Mouse (Mus musculus) MEL (cell line): ENCODE data around the gene Pter. TPM values are rescaled to one million over a fixed set of nuclear protein-coding genes. Genes with fewer than 3 reads are reported as not detected.

Experiments used
- DNase-seq: peaks from one replicate; pipeline ENCODE4 v3.0.0; 2011; ENCODE audit warnings: low read depth, low spot score
- H3K27ac ChIP-seq: 2 replicates; pipeline ENCODE4 v1.5.1; 2012; ENCODE audit warnings: low read depth, mild to moderate bottlenecking, control low read depth, low read length, moderate library complexity; ENCODE audit not compliant: control insufficient read depth
- H3K27me3 ChIP-seq, 2 experiments: fragments of 150-350 bp in 1 of 2; sonication (generic) in 1 of 2; 2 replicates each; pipeline ENCODE4 v1.6.1; 2012; ENCODE audit warnings: low read length in 2 of 2, mild to moderate bottlenecking in 2 of 2, improper control_type of control experiment in 1 of 2, moderate library complexity in 1 of 2; ENCODE audit not compliant: insufficient read depth in 2 of 2, control insufficient read depth in 1 of 2
- H3K36me3 ChIP-seq, 2 experiments: 2 replicates each; pipeline ENCODE4 v1.6.1; 2012 to 2014; ENCODE audit warnings: low read length in 2 of 2, improper control_type of control experiment in 1 of 2, inconsistent platforms in 1 of 2, mild to moderate bottlenecking in 1 of 2; ENCODE audit not compliant: insufficient read depth in 2 of 2, control insufficient read depth in 1 of 2
- H3K4me1 ChIP-seq, 2 experiments: fragments of 150-350 bp in 1 of 2; sonication (generic) in 1 of 2; 2 replicates each; pipeline ENCODE4 v1.6.1; 2012; ENCODE audit warnings: low read length in 2 of 2, improper control_type of control experiment in 1 of 2, mild to moderate bottlenecking in 1 of 2; ENCODE audit not compliant: insufficient read depth in 2 of 2, control insufficient read depth in 1 of 2
- H3K4me3 ChIP-seq, 2 experiments: fragments of 150-350 bp in 1 of 2; sonication (generic) in 1 of 2; 2 replicates each; pipeline ENCODE4 v1.5.1; 2012; ENCODE audit warnings: low read depth in 2 of 2, low read length in 2 of 2, mild to moderate bottlenecking in 2 of 2, moderate library complexity in 2 of 2, control low read depth in 1 of 2, improper control_type of control experiment in 1 of 2; ENCODE audit not compliant: control insufficient read depth in 1 of 2, insufficient read depth in 1 of 2
- H3K79me2 ChIP-seq: 2 replicates; pipeline ENCODE4 v1.6.1; 2012; ENCODE audit warnings: mild to moderate bottlenecking, low read length, moderate library complexity; ENCODE audit not compliant: control insufficient read depth, poor library complexity, insufficient read depth
- H3K9ac ChIP-seq: 2 replicates; pipeline ENCODE4 v1.6.1; 2012; ENCODE audit warnings: low read depth, mild to moderate bottlenecking, control low read depth, low read length, moderate library complexity; ENCODE audit not compliant: control insufficient read depth, poor library complexity, severe bottlenecking
- H3K9me3 ChIP-seq: fragments of 150-350 bp; sonication (generic); replicated peaks from 2 replicates; pipeline ENCODE4 v1.6.1; 2012; ENCODE audit warnings: mild to moderate bottlenecking, low read length, improper control_type of control experiment, moderate library complexity; ENCODE audit not compliant: insufficient read depth
- BHLHE40 ChIP-seq: IDR thresholded peaks from 2 replicates; pipeline ENCODE4 v1.6.1; 2012; ENCODE audit warnings: low read depth, mild to moderate bottlenecking, inconsistent platforms, low read length, improper control_type of control experiment, borderline replicate concordance
- CHD2 ChIP-seq: IDR thresholded peaks from 2 replicates; pipeline ENCODE4 v1.6.1; 2011; ENCODE audit warnings: low read length, improper control_type of control experiment
- CTCF ChIP-seq, 3 experiments: IDR thresholded peaks in 2 of 3; conservative IDR thresholded peaks in 1 of 3; 2 replicates each; pipeline ENCODE4 v1.5.1; 2011 to 2012; ENCODE audit warnings: low read length in 3 of 3, low read depth in 2 of 3, mild to moderate bottlenecking in 2 of 3, improper control_type of control experiment in 1 of 3, inconsistent platforms in 1 of 3, mixed read lengths in 1 of 3, moderate library complexity in 1 of 3; ENCODE audit not compliant: control insufficient read depth in 1 of 3, insufficient read depth in 1 of 3, poor library complexity in 1 of 3, severe bottlenecking in 1 of 3
- ETS1 ChIP-seq: IDR thresholded peaks from 2 replicates; pipeline ENCODE4 v1.6.1; 2012; ENCODE audit warnings: low read depth, mild to moderate bottlenecking, inconsistent platforms, low read length, improper control_type of control experiment, moderate library complexity
- GABPA ChIP-seq: IDR thresholded peaks from 2 replicates; pipeline ENCODE4 v1.6.1; 2012; ENCODE audit warnings: low read depth, mild to moderate bottlenecking, inconsistent platforms, low read length, improper control_type of control experiment, moderate library complexity
- KAT2A ChIP-seq: conservative IDR thresholded peaks from 2 replicates; pipeline ENCODE4 v1.6.1; 2012; ENCODE audit warnings: low read depth, low read length, improper control_type of control experiment, inconsistent platforms
- MYB ChIP-seq: IDR thresholded peaks from 2 replicates; pipeline ENCODE4 v1.6.1; 2011; ENCODE audit warnings: mild to moderate bottlenecking, low read depth, low read length, improper control_type of control experiment
- RCOR1 ChIP-seq: IDR thresholded peaks from 2 replicates; pipeline ENCODE4 v1.6.1; 2012; ENCODE audit warnings: low read depth, mild to moderate bottlenecking, inconsistent platforms, low read length, improper control_type of control experiment
- SIN3A ChIP-seq: IDR thresholded peaks from 2 replicates; pipeline ENCODE4 v1.6.1; 2012; ENCODE audit warnings: low read length, improper control_type of control experiment, inconsistent platforms
- USF1 ChIP-seq: IDR thresholded peaks from 2 replicates; pipeline ENCODE4 v1.6.1; 2014; ENCODE audit warnings: low read depth, mild to moderate bottlenecking, inconsistent platforms, low read length, improper control_type of control experiment, moderate library complexity
- USF2 ChIP-seq, 2 experiments: IDR thresholded peaks; 2 replicates each; pipeline ENCODE4 v1.6.1; 2011 to 2012; ENCODE audit warnings: improper control_type of control experiment in 2 of 2, low read length in 2 of 2, borderline replicate concordance in 1 of 2, inconsistent platforms in 1 of 2, low read depth in 1 of 2, mild to moderate bottlenecking in 1 of 2; ENCODE audit not compliant: insufficient read depth in 1 of 2
- ZNF384 ChIP-seq: IDR thresholded peaks from 2 replicates; pipeline ENCODE4 v1.6.1; 2012; ENCODE audit warnings: low read depth, mild to moderate bottlenecking, inconsistent platforms, low read length, improper control_type of control experiment
- polyA plus RNA-seq, 2 experiments: library from polyadenylated mRNA; stranded (reverse) in 1 of 2; unstranded in 1 of 2; fragments of >175 nt in 1 of 2; fragments of >200 nt in 1 of 2; gene quantifications; 2 replicates each; pipeline versions ENCODE4 v1.2.1 to v1.2.4; 2012; ENCODE audit warnings: low replicate concordance in 2 of 2, low read depth in 1 of 2; ENCODE audit not compliant: insufficient read length in 2 of 2, insufficient read depth in 1 of 2, missing spikeins in 1 of 2
- total RNA-seq: library from RNA; depleted of rRNA; stranded (reverse); fragments of 300-350 nt; gene quantifications from 2 replicates; pipeline ENCODE4 v1.2.3, GENCODE M21; 2012

The Pter gene
- total and polyA plus RNA-seq, 3 experiments, result 19.4 to 19.6 TPM; not detected in 1

- DNase-seq, result no peak
- Histone ChIP-seq H3K27me3 (no peaks in the 10 kb centered on the region), H3K4me3 (no peak overlapping the region), H3K9me3 (no peaks in the 10 kb centered on the region), H3K36me3 (no peaks in the 10 kb centered on the region), H3K79me2 (no peaks in the 10 kb centered on the region), H3K4me1 (no peaks in the 10 kb centered on the region), H3K9ac (no peak overlapping the region), H3K27ac (no peak overlapping the region)
- TF ChIP-seq USF2 (IDR thresholded peaks at IDR 0.05; ENCODE audit: borderline replicate concordance in 1 of 2, insufficient read depth in 1 of 2, low read depth in 1 of 2, low read length in 2 of 2) (no peak), SIN3A (no peak), USF1 (no peak), CHD2 (no peak), MYB (no peak), ZNF384 (no peak), KAT2A (no peak), RCOR1 (no peak), ETS1 (no peak)
Measured at GRCm38 (mm10) chr2:13009261-13009972, 85.6 kb downstream of the Pter start.

- TF ChIP-seq USF2 (IDR thresholded peaks at IDR 0.05; ENCODE audit: borderline replicate concordance in 1 of 2, insufficient read depth in 1 of 2, low read depth in 1 of 2, low read length in 2 of 2) (no peak), CTCF (IDR thresholded peaks at IDR 0.05 in 2 of 3, conservative IDR thresholded peaks at IDR 0.05 in 1 of 3; ENCODE audit: control insufficient read depth in 1 of 3, insufficient read depth in 1 of 3, low read depth in 2 of 3, low read length in 3 of 3, poor library complexity in 1 of 3, severe bottlenecking in 1 of 3) (no peak), GABPA (no peak), BHLHE40 (no peak)
- no peaks in the 10 kb centered on the region for H3K79me2 ChIP-seq
- H3K4me1 ChIP-seq, result no peaks in the 10 kb centered on the region
- no peaks in the 10 kb centered on the region for H3K36me3 ChIP-seq
- no peaks in the 10 kb centered on the region for H3K27me3 ChIP-seq
- H3K9ac ChIP-seq, result no peak overlapping the region
- H3K27ac ChIP-seq, result no peak overlapping the region
- no peaks in the 10 kb centered on the region for H3K9me3 ChIP-seq
- no peak overlapping the region for H3K4me3 ChIP-seq
- DNase-seq, result no peak
Measured at GRCm38 (mm10) chr2:13010030-13010459, 86.2 kb downstream of the Pter start.
